Mouse (Mus musculus) stomach, adult 2 months (tissue): Measurements from ENCODE around the gene Slc51a. TPM values are rescaled to one million over a fixed set of nuclear protein-coding genes. Genes with fewer than 3 reads are reported as not detected.

Experiments used
- polyA plus RNA-seq: library from polyadenylated mRNA; depleted of rRNA; stranded (reverse); fragments of >200 nt; gene quantifications from 2 replicates; pipeline ENCODE4 v1.2.3, GENCODE M21; 2012; rRNA removed

Gene Slc51a
- polyA plus RNA-seq, result 0.04 and 0.14 TPM in 2 replicates

DNA sequence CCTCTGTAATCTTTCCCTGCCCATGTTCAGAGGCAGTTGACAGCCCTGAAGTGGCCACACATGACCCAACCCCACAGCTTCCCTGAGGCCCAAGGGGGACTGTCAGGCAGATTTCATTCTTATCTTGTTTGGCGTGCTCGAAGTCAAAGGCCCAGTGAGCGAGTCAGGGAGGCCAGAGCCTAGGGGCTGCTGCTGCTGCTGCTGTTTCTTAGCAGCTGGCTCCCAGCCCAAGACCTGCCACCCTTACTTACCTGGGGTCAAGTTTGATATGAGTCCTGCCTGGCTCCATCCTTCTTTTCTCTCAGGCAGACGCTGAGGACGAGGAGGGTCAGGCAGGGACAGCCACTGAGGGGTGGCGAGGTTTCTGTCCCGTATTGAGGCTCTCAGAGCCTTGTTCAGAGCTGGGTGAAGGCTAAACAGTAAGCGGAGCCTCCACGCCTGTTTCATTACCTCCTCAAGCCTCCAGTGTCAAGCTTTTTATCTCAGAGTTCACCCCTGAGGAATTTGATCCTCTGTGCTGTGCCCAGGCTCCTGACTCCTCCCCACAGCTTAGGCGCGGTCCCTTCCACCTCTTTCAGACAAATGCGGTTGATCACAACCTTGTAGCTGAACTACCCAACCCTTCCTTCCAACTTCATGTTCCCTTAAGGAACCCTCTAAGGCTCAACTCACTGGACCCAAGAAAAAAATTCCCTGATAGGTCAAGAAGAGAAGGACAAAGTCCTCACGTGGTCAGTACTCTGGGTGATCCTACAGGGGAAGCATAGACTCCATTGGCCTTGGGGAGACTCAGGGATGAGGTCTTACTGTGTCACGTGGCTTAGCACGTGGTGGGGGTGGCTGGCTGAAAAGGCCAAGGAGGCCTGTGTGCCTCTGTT is at the start of gene Slc51a:
Gene Slc51a, minus strand, starts transcription at position 646 of the 878 bp plus-strand sequence.

DNA sequence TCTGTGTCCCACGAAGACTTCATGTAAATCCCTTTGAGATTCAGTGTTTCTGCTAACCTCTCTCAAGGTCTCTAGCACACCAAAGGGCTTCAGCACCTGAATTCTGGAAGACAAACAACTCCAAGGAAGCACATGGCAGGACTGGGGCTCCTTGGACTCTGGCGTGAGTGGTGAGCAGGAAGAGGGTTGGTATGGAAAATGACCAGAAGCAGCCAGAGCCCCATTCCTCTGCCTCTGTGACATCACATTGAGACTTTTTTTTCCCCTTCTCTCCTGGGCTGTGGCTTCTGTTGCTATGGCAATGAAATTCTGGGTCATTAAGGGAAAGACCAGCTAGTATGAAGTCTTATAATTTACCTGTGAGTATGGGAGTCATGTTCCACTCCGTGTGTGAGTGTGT is 8.3 kb upstream of the Slc51a start, which contains the start of gene Zdhhc19:
Gene Zdhhc19, plus strand, starts transcription at position 301 of the 400 bp plus-strand sequence.

DNA sequence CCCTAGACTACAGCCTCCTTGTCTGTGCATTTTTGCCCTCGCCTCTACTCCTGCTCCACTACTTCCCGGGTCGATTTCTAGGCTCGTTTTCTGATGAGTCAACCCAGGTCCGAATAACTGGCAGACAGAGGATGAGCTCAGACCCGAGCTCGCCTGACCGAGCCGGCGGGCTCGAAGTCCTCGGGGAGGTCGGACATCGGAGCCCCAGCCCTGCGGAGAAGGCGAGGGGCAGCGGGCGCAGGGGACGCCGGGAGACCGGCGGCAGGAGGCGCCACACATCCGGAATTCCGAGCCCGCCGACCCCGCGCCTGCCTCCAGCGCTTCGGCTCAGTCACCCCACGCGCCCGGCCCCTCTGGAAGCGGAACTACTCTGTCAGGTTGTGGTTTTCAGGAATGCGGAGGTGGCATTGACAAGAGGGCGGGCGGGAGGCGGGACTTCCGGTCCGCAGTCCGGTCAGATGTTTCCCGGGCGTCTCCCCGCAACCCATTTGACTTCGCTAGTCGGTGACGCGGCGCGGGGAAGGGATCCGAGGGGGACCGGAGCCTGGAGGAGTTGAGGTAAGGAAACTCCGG is 57.1 kb downstream of the Slc51a start, which contains the start of gene Pcyt1a:
Gene Pcyt1a, plus strand, starts transcription at position 448 of the 573 bp plus-strand sequence.

Other genes starting within 250 kb of the Slc51a start
- gene Fbxo45, start 240.7 kb downstream of the Slc51a start, polyA plus RNA-seq, result 0.98 and 1.4 TPM in 2 replicates
- 0.59 and 0.66 TPM in 2 replicates for gene Wdr53, start 240.7 kb downstream of the Slc51a start, polyA plus RNA-seq
- 0.04 TPM in 1 of 2 replicates, not detected in the other for gene Smco1, start 216.4 kb downstream of the Slc51a start, polyA plus RNA-seq
- gene Rnf168, start 210.4 kb downstream of the Slc51a start, polyA plus RNA-seq, result 2.6 and 3.3 TPM in 2 replicates
- gene Ubxn7, start 155.6 kb downstream of the Slc51a start, polyA plus RNA-seq, result 0.49 and 1.2 TPM in 2 replicates
- not detected in 2 replicates for gene Tm4sf19, start 87.4 kb downstream of the Slc51a start, polyA plus RNA-seq
- gene Tctex1d2, start 68.2 kb downstream of the Slc51a start, polyA plus RNA-seq, result 0.87 and 2.2 TPM in 2 replicates
- gene Pcyt1a, start 57.0 kb downstream of the Slc51a start, polyA plus RNA-seq, result 13.9 and 22.3 TPM in 2 replicates
- not detected in 2 replicates for gene Zdhhc19, start 8.4 kb upstream of the Slc51a start, polyA plus RNA-seq
- 1.5 and 2.2 TPM in 2 replicates for gene Tfrc, start 121.0 kb upstream of the Slc51a start, polyA plus RNA-seq
- gene Tnk2, start 156.0 kb upstream of the Slc51a start, polyA plus RNA-seq, result 141 and 165 TPM in 2 replicates
- gene Muc4, start 248.0 kb upstream of the Slc51a start, polyA plus RNA-seq, result 10.9 and 11.9 TPM in 2 replicates